In genomic region chr5:53105716-53106115, GRCm38 (mm10) we compare ENCODE assay signal across 8 mouse cellular contexts.
DNase-seq lines count a peak whose midpoint lies in the region; ATAC-seq and TF ChIP-seq lines count a peak whose summit lies in the region.
"Had no signal": no experiment of that assay in that cellular context is flagged by ENCODE, and none has a peak within 500 bp of the region (broad histone marks: within the 10 kb centered on the region; RNA-seq: fewer than 3 reads in every experiment).

No protein-coding gene starts in this region.

- 67% methylated on average over 8 of the region's 8 CpGs for WGBS in lung, adult 2 months

- no peaks in the 10 kb centered on the region for H3K4me1 ChIP-seq in lung, adult 2 months (ENCODE audit: control insufficient read depth, insufficient read depth, low read length)
- H3K4me1 ChIP-seq: megakaryocyte, embryonic 14.5 days had no signal

- no peak for TF ChIP-seq CTCF in lung, adult 2 months (IDR thresholded peaks at IDR 0.05; ENCODE audit: insufficient read depth, low read length)

- DNase-seq in lung, adult 18-20 months, result peak; percentile 5 to 15
- DNase-seq in lung, adult 2 months, result no peak
- DNase-seq in brain, adult 2 months (ENCODE audit: low read depth, low spot score), result peak; percentile 83
- peak; percentile 28 for DNase-seq in gastrocnemius, adult 18-20 months (ENCODE audit: low spot score)
- DNase-seq in lung, postnatal 4 days, result peak; percentile 33 to 49
- no peak for DNase-seq in yolk sac, embryonic 10.5 days (ENCODE audit: low spot score)

- H3K4me3 ChIP-seq in lung, adult 2 months (replicated peaks; ENCODE audit: extremely low read depth, low read depth, low read length), result no peak overlapping the region
- H3K4me3 ChIP-seq: megakaryocyte, embryonic 14.5 days had no signal

- TF ChIP-seq POLR2A in lung, adult 2 months (IDR thresholded peaks at IDR 0.05; ENCODE audit: borderline replicate concordance, extremely low read depth, low read depth, low read length), result no peak

- ATAC-seq in megakaryocyte-erythroid progenitor cell, adult 5-6 weeks (replicated peaks; ENCODE audit: low FRiP score, low TSS enrichment, poor library complexity, severe bottlenecking), result no peak

Comparison
In these comparisons a context has a peak if more than half of its experiments do, and no peak if none do; other contexts are left out.
1. DNase-seq: peak in lung, adult 18-20 months (2 of 2), brain, adult 2 months (single experiment), gastrocnemius, adult 18-20 months (single experiment) and lung, postnatal 4 days (2 of 2); none in lung, adult 2 months (single experiment) and yolk sac, embryonic 10.5 days (single experiment).